Mouse (Mus musculus): ENCODE data around the gene Relb. TPM values are rescaled to one million over a fixed set of nuclear protein-coding genes. Genes with fewer than 3 reads are reported as not detected.

The Relb gene
- total RNA-seq, 2 experiments from 2014 or later: 5.1 to 7.9 TPM

DNA sequence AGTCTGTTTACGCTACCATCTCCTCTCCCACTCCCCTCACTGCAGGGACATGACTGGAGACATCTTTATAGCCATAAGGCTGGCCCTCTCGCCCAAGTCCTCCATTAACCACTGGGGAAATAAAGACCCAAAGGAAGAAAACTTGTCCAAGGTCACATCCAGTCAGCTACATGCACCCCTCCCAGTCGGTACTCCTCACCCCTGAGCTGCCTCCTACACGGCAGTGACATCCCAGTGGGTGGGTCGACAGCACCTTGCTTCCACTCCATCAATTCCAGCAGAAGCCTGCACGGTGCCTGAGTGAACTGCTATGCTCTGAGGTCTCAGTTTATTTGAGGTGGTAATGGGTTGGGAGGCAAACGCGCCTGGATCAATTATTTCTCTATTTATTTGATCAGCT lies 34.7 kb upstream of the Relb start:
- no peak for TF ChIP-seq CTCF (IDR thresholded peaks at IDR 0.05)
- peak overlapping the region; percentile 92 for H3K27ac ChIP-seq
- no peak for DNase-seq
- peak overlapping the region; percentile 77 for H3K4me3 ChIP-seq
- intact Hi-C loops (cut with DNase I): no loop called here

GRCm38 (mm10) chr7:19652614-19653013 lies 23.4 kb upstream of the Relb start:
- no peak for DNase-seq
- Histone ChIP-seq H3K27ac (no peak overlapping the region), H3K4me3 (no peak overlapping the region)
- TF ChIP-seq CTCF (IDR thresholded peaks at IDR 0.05): no peak
- intact Hi-C loops (cut with DNase I): no loop called here

DNA sequence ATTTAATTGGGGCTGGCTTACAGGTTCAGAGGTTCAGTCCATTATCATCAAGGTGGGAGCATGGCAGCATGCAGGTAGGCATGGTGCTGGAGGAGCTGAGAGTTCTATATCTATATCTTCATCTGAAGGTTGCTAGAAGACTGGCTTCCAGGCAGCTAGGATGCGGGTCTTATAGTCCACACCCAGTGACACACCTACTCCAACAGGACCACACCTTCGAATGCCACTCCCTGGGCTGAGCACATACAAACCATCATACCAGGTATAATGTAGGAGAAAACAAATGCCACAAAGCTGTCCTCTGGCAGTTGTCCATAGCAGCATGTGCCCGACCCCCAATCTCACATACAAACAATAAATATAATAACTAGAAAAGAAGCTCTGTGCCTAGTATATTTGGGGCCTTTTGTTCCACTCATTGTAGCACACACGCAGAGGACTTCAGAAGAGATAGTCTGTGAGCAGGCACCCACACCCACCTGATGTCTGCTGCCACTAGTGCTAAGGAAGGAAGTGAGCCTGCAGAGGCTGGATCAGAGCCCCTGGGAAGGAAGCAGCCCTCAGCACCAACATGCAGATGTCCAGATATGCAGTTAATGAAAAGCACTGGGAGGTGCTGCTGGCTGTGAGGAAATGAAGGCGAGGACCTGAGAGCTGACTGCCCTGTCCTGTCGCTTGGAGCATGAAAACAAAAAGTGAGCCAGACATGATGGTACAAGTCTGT lies 22.0 kb upstream of the Relb start:
- no peak for DNase-seq
- no peak for TF ChIP-seq CTCF (IDR thresholded peaks at IDR 0.05)
- H3K27ac ChIP-seq: no peak overlapping the region
- intact Hi-C loops (cut with DNase I): no loop called here
- H3K4me3 ChIP-seq: no peak overlapping the region

GRCm38 (mm10) chr7:19641223-19641622 lies 12.0 kb upstream of the Relb start:
- intact Hi-C loops (cut with DNase I): no loop called here
- H3K27ac ChIP-seq: no peak overlapping the region
- DNase-seq: no peak
- TF ChIP-seq CTCF (IDR thresholded peaks at IDR 0.05): no peak
- no peak overlapping the region for H3K4me3 ChIP-seq

DNA sequence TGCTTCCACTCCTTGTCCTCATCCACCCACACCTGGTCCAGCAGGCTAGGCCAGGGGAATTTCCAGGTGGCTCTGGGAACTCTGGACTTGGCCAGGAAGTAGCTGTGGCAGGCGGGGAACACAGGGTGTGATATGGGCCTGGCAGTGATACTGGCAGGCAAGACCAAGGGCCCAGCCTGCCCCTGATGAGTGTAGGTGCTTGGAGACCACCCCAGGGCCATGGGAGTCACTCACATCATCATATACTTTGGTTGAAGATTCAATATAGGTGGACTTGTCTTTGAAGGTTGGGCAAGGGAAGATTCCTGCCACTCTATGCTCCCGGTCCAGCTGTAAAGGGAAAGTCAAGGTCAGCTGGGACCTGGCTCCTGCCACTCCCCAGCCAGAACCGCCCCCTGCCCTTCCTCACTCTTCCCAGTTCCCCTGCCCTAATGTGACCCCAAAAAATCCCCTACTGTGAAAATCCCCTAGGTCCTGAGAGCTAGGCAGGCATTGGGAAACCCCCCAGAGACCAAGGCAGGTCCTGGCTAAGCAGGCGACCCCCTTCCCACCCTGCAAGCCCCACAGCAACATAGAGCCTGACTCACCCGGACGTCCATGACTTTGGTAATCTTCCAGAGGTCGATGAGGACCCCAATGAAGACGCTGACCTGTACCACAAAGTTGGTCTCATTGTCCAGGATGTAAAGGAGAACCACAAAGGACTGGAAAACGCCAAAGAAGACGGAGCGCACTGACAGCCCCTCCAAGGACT lies 6.0 kb upstream of the Relb start:
- no peak for TF ChIP-seq CTCF (IDR thresholded peaks at IDR 0.05)
- intact Hi-C loops (cut with DNase I): no loop called here
- DNase-seq: no peak

GRCm38 (mm10) chr7:19634591-19634990 lies 5.4 kb upstream of the Relb start:
- Histone ChIP-seq H3K27ac (peak overlapping the region; percentile 83), H3K4me3 (no peak overlapping the region)
- no peak for TF ChIP-seq CTCF (IDR thresholded peaks at IDR 0.05)
- DNase-seq: peak; percentile 82
- intact Hi-C loops (cut with DNase I): no loop called here

More for the DNA sequence above, 6.0 kb upstream of the Relb start:
- Histone ChIP-seq H3K27ac (peak overlapping the region; percentile 83), H3K4me3 (no peak overlapping the region)

DNA sequence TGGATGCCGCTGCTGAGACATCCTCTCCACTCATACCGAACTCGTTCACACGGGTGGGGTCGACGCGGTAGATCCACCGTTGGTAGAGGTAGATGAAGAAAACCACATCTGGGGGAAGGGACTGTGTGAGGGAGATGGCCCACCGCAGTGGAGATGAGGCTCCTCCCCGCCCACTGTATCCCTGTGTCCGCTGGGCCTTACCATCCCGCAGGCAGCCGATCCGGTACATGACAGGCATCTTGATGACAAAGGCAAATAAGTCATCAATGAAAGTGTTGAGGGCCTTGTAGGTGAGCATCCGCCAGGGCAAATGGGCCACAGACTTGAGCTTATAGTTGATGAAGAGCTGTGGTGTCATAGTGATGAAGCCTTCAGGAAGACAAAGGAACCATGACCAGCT lies 4.6 kb upstream of the Relb start:
- TF ChIP-seq CTCF (IDR thresholded peaks at IDR 0.05): no peak

GRCm38 (mm10) chr7:19633197-19633596 lies 4.0 kb upstream of the Relb start:
- no peak for DNase-seq
- intact Hi-C loops (cut with DNase I): no loop called here
- no peak overlapping the region for H3K4me3 ChIP-seq
- no peak for TF ChIP-seq CTCF (IDR thresholded peaks at IDR 0.05)
- no peak overlapping the region for H3K27ac ChIP-seq

More for the DNA sequence above, 4.6 kb upstream of the Relb start:
- intact Hi-C loops (cut with DNase I): no loop called here
- no peak for DNase-seq
- no peak overlapping the region for H3K4me3 ChIP-seq
- H3K27ac ChIP-seq: no peak overlapping the region; the same call in 1 of the 2 replicates

- intact Hi-C loops (cut with DNase I): no loop called here
- no peak overlapping the region for H3K27ac ChIP-seq
- H3K4me3 ChIP-seq: no peak overlapping the region
- DNase-seq: no peak
- TF ChIP-seq CTCF (IDR thresholded peaks at IDR 0.05): no peak
Measured at GRCm38 (mm10) chr7:19632720-19633119, 3.5 kb upstream of the Relb start.

DNA sequence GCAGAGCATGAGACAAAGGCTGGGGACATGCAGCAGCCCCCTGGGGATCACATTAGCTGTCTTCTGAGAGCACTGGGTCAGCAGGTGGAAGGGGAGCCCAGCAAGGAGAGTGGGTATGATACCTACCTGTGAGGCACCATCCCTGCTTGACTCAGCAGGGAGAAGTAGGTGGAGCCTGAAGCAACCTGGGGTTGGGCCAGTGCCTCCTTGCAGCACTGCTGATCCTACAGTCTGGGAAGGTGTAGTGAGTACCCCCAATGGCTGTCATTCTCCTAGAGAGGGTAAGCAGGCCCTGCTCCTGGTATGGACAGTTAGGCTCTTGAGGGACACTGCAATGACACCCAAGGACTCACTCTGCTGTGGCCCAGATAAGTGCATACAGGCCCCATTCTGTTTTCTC lies 3.0 kb upstream of the Relb start:
- Histone ChIP-seq H3K4me3 (no peak overlapping the region), H3K27ac (no peak overlapping the region)
- DNase-seq: no peak
- TF ChIP-seq CTCF (IDR thresholded peaks at IDR 0.05): no peak
- intact Hi-C loops (cut with DNase I): no loop called here

DNA sequence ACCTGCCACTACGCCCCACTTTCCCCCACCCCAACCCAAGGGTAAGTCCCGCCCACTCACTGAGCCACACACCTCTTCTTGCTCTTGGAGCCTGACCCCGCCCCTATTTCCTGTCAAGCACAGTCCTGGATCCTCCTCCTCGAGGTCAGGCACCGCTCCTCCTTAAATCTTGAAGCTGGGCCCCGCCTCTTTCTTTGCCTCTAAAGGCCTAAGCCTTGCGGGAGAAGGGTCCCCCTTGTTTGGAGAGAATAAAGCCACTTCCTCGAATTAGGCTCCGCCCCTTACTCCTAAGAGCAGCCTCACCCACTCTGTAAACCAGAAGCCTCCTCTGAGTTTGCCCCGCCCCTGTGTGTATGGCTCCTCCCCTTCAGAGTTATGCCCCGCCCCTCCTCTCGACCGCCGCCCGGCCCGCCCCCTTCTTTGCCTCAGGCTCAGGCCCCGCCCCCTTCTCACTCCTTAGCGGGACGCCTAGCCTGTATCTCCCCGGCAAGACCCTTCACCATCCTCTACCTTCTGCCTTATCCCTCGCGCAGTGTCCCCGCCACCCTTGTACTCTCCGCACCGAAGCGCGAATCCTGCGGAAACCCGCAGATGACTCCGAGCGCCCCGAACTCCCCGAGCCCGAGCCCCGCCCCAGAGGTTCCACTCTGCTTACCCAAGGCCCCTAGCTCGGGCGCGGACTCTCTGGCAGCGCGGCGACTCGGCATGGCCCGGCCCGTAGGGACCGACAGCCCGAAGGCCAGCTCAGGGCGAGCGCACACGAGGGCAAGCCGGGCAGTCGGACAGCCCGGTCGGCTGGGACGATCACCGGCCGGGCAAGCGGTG lies 490 bp downstream of the Relb start:
- Histone ChIP-seq H3K27ac (peak overlapping the region; percentile 97), H3K4me3 (peak overlapping the region; percentile 98)
- TF ChIP-seq CTCF (IDR thresholded peaks at IDR 0.05): no peak
- intact Hi-C loops (cut with DNase I): no loop called here
- peak; percentile 96 for DNase-seq

DNA sequence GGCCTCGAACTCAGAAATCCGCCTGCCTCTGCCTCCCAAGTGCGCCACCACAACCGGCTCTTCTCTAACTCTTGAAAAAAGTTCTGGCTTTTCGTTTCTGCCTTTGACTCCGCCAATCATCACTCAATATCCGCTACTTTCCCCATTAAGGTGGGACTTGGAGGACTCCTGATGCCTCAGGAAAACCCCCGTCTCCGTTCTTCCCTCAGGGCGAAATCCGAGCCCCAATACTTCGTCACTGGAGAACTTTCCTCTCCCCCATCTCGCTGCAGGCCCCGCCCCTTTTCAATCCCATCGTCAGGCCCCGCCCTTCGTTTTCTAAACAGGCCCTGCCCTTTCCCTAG lies 1.1 kb downstream of the Relb start:
- intact Hi-C loops (cut with DNase I): no loop called here
- no peak for TF ChIP-seq CTCF (IDR thresholded peaks at IDR 0.05)
- H3K4me3 ChIP-seq: peak overlapping the region; percentile 98
- no peak for DNase-seq
- peak overlapping the region; percentile 97 for H3K27ac ChIP-seq

DNA sequence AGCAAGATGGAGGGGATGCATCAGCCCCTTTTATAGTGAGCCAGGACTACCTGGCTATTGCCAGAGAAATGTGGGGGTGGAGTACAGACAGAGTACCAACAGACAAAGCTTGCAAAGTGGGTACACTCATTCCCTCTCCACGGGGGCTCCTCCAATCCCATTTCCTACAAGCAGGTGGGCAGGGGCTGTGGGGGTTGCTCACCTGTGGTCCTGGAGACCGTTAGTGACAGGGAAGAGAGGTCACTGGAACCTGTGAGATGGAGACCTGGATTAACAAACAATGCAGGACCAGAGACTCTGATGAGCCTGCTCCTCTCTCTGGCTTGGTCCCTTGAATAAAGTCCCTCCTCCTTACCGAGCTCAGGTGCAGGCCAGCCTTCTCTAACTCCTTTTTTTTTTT lies 1.5 kb downstream of the Relb start:
- TF ChIP-seq CTCF (IDR thresholded peaks at IDR 0.05): no peak
- Histone ChIP-seq H3K27ac (peak overlapping the region; percentile 97), H3K4me3 (peak overlapping the region; percentile 98)
- intact Hi-C loops (cut with DNase I): no loop called here
- no peak for DNase-seq

All from gastrocnemius, adult 2 months (tissue).